Mouse (Mus musculus): ENCODE measurements at regions not wholly inside any gene's neighbourhood (a gene's known extent, or its start where the extent isn't known, plus 50 kb on each side); places are given as distances from the start of the nearest gene placed in this dataset.

DNA sequence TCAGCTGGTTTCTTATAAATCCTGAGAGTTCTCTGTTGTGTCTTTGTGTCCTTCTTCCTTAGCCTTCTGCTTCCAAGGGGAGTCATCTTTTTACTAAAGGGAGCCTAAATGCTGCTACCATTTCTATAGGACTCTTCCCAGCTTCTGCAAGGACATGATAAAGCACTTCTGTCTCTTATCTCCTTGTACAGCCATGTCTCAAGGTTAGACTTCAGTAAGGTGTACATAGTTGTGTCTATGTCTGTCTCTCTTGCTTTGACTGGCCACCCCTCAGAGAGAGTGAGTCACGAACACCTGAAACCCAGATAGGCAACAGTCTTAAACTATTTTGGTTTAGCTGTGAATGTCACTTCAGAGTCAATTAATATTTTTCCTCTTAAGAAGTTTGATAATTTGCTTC is 353.0 kb downstream of the Btg1 start:
- TF ChIP-seq CTCF (IDR thresholded peaks at IDR 0.05; ENCODE audit: extremely low read depth, insufficient read length, insufficient replicate concordance, low read depth, low read length) (no peak), POLR2A (IDR thresholded peaks at IDR 0.05; ENCODE audit: low read depth, low read length) (no peak)
